Mouse (Mus musculus) CH12F3 (cell line): ENCODE measurements around the gene Dvl1.

ENCODE experiments used
- in situ Hi-C: fragments of 300-500 bp; cut with MboI; formaldehyde crosslinking; loops from 2 replicates; pipeline ENCODE4 v1.14.3; 2020; ENCODE audit warnings: low sequenced_read_pairs

Dvl1 gene

DNA sequence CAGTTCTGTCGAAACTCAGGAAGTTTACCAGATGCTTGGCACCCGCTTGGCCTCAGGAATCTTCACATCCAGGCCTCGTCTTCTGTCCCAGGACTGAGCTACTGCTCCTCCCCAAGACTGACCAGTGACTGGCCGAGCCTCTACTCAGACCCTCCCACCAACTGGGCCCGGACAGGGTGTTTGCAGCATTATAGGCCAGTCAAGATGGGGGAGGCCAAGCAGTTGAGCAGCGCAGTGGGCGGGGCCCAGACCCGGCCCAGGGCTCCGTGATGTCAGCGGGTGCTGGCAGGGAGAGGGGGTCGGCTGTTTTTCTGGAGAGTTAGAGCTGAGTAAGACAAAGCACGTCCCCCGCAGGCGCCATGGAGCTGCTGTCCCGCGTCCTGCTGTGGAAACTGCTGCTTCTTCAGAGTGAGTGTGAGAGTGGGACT is 7.7 kb upstream of the Dvl1 start, which contains the start of gene Mxra8:
Gene Mxra8 (plus strand): TSS at position 198 of the 428 bp plus-strand sequence.
- in situ Hi-C loops = no loop called here

DNA sequence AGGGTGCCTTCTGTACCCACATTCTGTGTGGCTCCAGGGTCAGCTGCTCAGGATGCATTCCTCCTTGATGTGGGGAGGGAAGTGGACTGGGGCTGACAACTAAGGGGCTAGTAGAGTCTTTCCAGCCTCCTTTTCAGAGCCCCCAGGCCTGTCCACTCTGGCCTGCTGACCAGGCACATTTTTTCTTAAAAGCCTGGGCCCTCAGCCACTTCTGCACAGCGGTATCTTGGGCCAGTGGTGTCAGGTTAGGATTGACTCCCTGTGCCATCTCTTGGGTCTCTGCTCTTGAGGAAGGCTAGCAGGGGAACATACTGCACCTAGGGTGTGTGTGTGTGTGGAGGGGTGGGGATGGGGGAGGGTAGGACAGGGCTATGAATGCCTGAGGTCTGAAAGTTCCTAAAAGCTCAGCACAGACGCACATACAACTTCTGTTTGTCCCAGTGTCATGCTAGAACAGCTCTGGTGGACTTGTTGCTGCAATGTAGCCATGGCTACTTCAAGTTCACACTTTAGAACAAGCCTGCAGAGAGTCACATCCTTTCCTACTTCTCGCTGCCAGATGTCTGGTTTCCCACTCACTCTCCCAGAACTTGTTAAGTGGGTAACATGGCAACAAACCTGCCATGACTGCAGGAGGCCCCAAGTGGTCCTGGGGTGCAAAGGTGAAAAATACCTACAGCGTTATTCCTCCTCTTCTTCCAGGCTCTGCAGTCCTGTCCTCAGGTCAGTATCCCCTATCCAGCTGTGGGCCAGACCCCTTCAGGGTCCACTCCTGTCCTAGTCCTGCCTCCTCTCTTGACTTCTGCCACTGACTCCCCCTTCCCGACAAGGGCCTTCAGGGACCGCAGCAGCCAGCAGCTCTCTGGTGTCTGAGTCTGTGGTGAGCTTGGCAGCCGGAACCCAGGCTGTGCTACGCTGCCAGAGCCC is 6.9 kb upstream of the Dvl1 start:
- in situ Hi-C loops = no loop called here

DNA sequence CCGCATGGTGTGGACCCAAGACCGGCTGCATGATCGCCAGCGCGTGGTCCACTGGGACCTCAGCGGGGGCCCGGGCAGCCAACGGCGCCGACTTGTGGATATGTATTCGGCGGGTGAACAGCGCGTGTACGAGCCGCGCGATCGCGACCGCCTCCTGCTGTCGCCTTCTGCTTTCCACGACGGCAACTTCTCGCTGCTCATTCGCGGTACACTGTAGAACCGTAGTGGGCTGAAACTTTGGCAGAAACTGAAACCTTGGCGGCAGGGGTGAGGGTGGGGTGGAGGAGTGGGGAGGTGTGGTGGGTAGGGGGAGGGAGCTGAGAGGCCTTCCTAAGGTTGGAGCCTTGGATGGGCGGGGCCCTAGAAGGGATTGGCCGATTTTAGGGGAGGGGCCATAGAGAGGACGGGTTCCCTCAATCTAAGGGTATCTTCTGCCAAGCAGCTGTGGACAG is 6.2 kb upstream of the Dvl1 start:
- in situ Hi-C loops = no loop called here

DNA sequence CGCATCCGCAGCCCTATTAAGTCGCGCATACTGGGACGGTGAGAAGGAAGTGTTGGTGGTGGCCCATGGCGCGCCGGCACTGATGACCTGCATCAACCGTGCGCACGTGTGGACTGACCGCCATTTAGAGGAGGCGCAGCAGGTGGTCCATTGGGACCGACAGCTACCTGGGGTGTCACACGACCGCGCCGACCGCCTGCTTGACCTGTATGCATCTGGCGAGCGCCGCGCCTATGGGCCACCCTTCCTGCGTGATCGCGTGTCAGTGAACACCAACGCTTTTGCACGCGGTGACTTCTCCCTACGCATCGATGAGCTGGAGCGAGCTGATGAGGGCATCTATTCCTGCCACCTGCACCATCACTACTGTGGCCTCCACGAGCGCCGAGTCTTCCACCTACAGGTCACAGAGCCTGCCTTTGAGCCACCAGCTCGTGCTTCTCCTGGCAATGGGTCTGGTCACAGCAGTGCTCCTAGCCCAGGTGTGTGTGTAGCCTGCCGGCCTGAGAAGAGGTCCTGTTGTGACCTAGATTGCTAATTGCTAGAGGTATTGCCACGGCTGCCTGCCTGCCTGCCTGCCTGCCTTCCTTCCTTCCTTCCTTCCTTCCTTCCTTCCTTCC is 5.4 kb upstream of the Dvl1 start:
- in situ Hi-C loops = no loop called here

DNA sequence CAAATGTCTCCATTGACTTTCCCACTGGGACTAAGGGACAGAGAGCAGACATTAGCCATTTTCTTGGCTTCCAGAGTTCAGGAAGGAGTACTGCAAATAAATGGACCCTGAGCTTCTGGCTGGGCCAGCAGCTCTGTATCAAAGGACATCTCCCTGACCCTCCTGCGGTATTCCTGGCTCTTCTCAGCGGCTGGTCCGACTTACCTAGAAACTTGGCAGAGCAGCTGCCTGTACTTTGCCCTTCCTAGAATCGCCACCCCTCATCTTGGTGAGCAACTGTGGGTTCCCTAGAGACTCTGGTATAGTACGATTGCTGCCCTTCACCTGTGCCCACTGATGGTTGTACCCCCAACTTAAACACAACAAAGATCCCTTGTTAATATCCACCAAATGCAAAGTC is 4.0 kb upstream of the Dvl1 start:
- in situ Hi-C loops = no loop called here

DNA sequence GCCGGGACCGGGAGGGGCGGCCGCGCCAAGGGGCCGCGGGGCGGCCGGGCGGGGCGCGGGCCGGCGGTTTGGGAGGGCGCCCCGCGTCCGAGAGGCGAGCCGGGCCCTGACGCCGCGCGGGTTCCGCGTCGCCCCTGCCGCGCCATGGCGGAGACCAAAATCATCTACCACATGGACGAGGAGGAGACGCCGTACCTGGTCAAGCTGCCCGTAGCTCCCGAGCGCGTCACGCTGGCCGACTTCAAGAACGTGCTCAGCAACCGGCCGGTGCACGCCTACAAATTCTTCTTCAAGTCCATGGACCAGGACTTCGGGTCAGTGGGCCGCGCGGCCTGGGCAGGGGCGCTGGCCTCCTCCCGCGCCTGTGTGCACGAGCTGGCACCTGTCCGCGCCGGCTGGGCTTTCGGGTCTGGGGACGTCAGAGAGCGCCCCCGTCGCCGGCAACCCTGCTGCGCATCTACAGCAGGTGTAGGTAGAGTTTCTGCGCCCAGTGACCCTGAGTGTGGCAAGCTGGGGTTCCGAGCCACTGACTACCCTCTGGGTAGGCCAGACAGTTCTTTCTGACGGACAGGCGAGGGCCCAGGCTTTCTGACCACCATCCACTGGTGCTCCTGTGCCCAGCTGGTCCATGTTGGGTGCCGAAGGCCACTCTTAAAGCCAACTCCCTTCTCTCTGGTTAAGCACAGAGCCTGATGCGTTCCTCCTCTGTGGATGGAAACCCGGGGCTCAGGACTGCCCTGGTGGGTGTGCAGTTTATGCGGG is 570 bp downstream of the Dvl1 start:
- in situ Hi-C loops = no loop called here

DNA sequence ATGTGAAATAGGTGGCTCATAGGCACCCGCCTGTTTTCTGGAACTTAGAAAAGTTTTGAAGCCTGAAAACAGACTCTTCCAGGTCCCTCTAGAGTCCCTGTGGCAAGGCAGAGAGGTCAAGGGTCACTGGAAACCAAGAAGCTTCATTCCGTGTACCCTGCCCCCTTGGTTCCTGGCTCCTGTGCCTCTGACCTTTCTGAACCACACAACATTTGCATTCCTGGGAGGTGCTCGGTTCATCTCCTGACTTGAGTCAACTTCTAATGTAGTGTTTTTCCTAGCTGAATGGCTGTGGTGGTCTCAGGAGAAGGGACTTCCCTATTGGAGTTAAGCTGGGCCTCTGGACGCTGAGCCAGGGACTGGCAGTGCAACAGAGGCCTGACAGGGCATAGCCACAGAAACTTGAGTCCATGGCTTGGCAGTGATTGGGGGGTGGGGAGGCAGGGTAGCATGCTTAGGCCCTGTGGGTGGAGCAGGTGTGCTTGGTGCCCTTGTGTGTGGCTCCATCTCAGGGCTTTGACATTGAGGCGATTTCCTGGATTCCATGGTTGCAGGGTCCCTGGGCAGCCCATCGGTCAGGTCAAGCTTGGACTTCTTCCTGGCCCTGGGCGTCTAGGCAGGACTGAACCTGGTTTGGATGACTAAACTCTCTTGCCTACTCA is 1.4 kb downstream of the Dvl1 start:
- in situ Hi-C loops = no loop called here

DNA sequence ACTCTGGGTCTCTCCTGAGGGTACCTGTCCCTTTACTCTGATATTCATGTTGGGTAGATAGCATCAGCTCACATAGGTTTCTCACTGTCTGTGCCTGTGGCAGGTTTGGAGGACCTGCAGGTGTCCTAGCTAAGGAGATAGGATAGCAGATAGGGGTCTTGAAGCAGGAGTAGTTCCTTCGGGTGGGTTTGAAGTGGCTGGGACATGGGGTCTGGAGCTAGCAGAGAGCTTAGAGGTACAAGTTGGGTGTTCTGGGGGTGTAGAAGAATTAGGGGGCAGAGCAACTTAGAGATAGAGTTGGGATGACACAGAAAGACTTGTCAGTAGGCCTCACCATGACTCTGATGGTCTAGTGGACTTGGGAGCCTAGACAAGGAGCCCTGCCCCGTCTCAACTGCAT is 2.2 kb downstream of the Dvl1 start:
- in situ Hi-C loops = no loop called here

DNA sequence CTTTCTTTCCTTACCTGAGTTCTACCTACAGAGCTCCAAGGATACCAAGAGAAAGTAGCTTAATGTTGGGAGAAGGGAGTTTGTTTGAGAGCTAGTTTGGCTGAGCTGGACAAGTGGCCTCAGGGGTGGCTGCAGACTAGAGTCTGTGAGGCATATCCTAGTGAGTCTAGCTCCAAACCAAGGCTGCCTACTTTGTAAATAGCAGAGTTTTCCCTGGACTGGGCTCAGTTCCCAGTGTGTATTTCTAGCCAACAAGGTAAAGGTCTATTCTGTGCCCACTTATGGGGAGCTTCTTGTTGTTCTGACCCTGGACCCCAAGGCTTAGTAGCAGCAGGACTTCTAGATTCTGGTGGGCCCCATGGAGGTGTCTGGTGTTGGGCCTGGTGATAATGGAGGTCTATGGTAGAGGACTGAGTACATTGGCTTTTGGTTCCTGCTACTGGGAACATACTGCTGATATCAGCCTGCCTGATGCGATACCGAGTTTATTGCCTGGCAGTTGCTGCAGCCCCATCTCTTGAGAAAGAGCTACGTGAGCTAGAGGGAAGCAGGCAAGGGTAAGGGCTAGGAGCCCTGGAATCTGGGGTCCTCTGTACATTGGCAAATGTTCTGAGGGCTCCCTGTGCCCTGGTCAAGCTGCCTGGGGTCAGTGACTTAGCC is 2.7 kb downstream of the Dvl1 start:
- in situ Hi-C loops = no loop called here

DNA sequence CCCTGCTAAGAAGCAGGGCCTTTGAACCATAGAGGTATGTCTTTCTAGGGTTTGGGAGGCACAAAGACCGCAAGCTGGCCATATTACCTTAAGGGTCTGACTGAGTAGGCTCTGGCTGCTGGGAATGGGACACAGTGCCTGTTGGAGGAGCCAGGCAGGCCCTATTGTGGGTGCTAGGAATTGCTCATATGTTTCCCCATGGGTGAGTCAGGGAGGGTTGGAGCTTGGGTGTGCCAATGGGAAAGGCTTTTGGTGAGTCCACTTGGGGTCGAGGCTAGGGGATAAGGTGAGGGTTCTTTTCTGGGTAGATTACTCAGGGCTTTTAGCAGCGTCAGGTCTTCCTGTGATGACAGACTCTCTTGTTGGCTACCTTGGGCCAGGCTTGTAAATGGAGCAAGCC is 4.2 kb downstream of the Dvl1 start:
- in situ Hi-C loops = no loop called here

DNA sequence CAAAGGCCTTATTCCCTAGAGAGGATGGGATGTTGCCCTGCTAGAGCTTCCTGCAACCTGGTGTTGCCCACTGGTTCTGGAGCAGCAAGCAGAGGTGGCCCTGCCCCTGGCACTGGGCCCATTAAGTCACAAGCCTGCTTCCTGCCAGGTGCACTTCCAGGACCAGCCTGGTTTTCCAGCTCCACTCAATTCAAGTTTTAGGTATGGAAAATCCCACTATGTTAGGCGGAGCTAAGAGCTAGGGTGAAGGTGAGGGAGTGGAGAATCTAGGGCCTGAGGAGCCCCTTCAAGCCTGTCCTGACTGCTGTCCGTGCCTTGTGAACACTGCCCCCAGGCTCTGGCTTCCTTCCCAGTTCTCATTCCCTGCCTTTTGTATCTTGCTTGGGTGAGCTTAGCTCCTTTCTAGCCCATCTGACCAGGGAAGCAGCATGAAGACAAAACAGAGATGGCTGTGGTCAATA is 4.8 kb downstream of the Dvl1 start:
- in situ Hi-C loops = no loop called here

DNA sequence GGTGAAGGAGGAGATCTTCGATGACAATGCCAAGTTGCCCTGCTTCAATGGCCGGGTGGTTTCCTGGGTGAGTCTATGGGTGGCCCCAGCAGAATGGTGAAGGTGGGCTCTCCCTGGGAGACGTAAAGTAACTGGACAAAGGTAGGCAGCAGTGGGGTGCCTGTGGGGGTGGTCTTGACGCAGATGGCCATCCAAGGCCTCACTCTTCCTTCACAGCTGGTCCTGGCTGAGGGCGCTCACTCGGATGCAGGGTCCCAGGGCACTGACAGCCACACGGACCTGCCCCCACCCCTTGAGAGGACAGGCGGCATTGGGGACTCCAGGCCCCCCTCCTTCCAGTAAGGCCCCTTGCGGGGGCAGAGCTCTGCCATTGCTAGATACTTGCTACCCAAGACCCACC is 6.2 kb downstream of the Dvl1 start:
- in situ Hi-C loops = no loop called here

DNA sequence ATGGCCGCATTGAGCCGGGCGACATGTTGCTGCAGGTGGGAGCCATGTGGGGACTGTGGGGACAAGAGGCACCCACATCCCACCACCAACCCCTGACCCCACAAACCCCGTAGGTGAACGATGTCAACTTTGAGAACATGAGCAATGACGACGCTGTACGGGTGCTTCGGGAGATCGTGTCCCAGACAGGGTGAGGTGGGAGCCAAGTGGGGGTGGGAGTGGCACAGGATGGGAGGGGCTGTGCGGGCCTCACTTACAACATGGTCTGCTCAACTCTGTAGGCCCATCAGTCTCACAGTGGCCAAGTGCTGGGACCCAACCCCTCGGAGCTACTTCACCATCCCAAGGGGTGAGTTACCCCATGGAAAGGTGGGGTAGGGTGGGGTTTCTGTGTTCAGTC is 7.8 kb downstream of the Dvl1 start:
- in situ Hi-C loops = no loop called here

DNA sequence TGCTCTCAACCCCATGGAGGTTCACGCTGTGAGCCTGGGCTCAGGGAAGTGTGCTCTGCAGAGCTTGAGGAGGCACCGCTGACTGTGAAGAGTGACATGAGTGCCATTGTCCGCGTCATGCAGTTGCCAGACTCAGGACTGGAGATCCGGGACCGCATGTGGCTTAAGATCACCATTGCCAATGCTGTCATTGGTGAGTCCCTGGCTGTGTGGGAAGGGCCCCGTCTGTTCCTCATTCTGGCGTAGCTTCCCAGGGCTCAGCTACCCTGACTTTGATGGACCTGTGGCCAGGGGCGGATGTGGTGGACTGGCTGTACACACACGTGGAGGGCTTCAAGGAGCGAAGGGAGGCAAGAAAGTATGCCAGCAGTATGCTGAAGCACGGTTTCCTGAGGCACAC is 8.9 kb downstream of the Dvl1 start:
- in situ Hi-C loops = no loop called here

DNA sequence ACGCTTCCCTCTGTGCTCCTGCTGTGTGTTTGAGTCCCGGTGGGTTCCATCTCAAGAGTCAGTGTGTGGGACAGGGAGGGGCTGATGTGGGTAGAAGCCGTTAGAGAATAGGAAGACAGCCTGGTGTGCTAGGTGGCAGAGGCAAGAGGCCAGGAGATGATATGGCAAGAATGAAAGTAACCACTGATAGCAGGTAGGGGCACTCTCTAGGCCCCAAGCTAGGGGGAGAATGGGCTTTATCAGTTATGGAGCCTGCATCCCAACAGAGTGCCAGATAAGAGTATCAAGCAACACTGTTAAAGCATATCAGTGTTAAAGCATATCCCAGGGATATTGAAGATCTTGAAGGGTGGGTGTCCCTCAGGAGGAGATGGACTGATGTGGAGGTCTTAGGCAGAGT is 9.7 kb downstream of the Dvl1 start:
- in situ Hi-C loops = no loop called here

DNA sequence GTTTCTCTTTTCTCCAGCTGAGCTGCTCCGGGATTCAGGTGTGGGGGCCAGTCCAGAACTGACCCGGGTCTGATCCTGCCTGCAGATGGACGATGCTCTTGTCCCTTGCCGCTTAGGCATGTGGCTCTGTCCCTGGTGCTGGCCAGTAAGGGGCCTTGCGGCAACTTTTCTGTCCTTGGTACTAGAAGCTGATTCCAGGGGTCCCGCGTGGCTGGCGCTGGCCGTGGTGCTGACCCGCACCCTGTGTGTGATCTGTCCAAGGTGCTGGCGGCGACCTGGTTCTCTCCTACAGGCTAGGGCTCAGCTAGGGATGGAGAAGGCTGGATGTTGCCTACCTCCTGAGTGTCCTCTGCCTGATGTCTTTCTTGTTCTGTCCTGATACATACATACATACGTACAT is 12.1 kb downstream of the Dvl1 start:
- in situ Hi-C loops = no loop called here

DNA sequence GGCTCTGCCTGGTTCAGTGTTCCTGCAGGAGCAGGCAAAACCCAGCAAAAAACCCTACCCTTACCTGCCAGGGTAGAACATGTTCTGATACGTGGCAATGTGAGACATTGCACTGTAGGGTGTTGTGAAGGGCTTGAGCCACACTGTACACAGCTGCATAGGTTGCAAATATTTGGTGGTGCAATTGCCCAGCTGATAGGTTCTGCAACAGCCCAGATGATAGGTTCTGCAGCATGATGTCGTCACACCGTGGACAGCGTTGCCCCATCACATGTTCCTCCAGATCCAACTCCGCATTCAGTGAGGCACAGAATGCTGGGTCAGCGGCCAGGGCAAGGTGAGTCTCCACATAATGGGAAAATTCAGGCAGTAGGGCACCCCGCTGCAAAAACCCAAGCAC is 14.6 kb downstream of the Dvl1 start:
- in situ Hi-C loops = no loop called here

DNA sequence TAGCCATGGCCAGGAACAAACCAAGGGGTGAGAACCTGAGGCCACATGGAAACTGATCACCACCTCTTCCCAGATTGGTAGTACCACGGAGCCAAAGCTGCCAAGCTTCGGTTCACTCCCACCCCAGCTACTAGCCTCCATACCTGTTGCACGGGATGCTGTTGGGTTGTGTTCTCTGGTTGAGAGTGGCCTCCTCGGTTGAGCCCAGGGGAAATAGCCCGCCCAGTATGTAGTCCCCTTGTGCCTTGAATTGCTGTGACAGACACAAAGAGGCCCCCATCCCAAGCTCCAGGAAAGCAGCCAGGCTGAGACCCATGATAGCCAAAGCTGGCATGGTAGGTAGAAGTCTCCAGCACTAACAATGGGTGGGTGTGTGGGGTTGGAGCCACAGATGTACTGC is 15.8 kb downstream of the Dvl1 start, which contains the start of gene Tas1r3:
Gene Tas1r3 (minus strand): TSS at position 362 of the 400 bp plus-strand sequence.
- in situ Hi-C loops = no loop called here

DNA sequence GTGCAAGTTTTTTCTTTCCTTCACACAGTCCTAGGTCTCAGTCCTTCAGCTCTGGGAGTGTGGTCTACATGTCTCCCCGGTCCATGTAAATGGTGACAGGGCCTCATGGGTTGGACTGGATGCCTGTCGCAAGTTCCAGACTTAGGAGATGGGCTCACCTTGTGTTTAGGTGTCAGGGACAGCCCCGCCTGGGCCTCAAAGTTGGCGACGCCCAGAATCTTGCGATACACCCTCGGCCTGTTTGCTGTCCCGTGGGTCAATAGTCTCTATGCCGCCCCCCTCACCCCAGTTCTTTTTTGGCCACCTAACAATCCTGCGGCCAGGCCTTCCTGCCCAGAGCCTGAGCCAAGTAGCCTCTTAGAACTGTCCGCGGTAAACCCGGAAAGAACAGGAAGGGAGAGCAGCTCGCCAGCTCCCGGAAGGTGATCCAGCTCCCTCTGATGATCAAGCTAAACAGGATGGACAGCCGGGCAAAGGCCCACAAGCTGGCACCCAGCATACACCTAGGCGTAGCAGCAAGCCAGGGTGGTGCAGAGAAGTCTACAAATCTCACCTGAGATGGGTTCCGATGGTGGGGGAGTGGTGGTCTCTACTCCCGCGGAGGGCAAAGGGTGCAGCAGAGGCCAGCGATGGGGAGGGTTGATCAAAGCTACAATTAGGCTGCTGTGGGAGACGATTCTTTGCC is 21.6 kb downstream of the Dvl1 start:
- in situ Hi-C loops = no loop called here
